Mouse (Mus musculus) thymus, adult 2 months (tissue): Measurements from ENCODE around the gene Ap3d1. TPM values are rescaled to one million over a fixed set of nuclear protein-coding genes. Genes with fewer than 3 reads are reported as not detected.

ENCODE experiments used
- DNase-seq: peaks from one replicate; pipeline ENCODE4 v3.0.0; 2021
- H3K27ac ChIP-seq: fragments of 200-500 bp; 2 replicates; pipeline ENCODE4 v1.5.1; 2012; ENCODE audit warnings: low read length, control low read depth; ENCODE audit not compliant: control insufficient read depth, insufficient read depth
- H3K27me3 ChIP-seq: fragments of 200-500 bp; 2 replicates; pipeline ENCODE4 v1.6.1; 2012; ENCODE audit warnings: mild to moderate bottlenecking, low read length, moderate library complexity, mixed read lengths; ENCODE audit not compliant: control insufficient read depth, insufficient read depth
- H3K36me3 ChIP-seq: fragments of 200-500 bp; 2 replicates; pipeline ENCODE4 v1.6.1; 2012; ENCODE audit warnings: mild to moderate bottlenecking, low read length, moderate library complexity; ENCODE audit not compliant: control insufficient read depth, insufficient read depth
- H3K4me1 ChIP-seq: fragments of 200-500 bp; replicated peaks from 2 replicates; pipeline ENCODE4 v1.6.1; 2012; ENCODE audit warnings: low read length; ENCODE audit not compliant: control insufficient read depth, insufficient read depth
- H3K4me3 ChIP-seq: fragments of 200-500 bp; 2 replicates; pipeline ENCODE4 v1.5.1; 2012; ENCODE audit warnings: mild to moderate bottlenecking, low read length, control low read depth, moderate library complexity; ENCODE audit not compliant: control insufficient read depth, insufficient read depth
- CTCF ChIP-seq: fragments of 200-500 bp; IDR thresholded peaks from 2 replicates; pipeline ENCODE4 v1.5.1; 2012; ENCODE audit warnings: mild to moderate bottlenecking, control low read depth, low read length, moderate library complexity, borderline replicate concordance; ENCODE audit not compliant: control insufficient read depth, poor library complexity, insufficient read depth; ENCODE audit errors: extremely low read depth
- POLR2A ChIP-seq: fragments of 200-500 bp; IDR thresholded peaks from 2 replicates; pipeline ENCODE4 v1.6.1; 2012; ENCODE audit warnings: mild to moderate bottlenecking, low read length, control low read depth, moderate library complexity; ENCODE audit not compliant: control insufficient read depth, poor library complexity, insufficient read depth; ENCODE audit errors: extremely low read depth
- WGBS: fragments of 180-500 bp; shearing (Covaris S2); methylation state at CpG from one replicate; pipeline ENCODE4 v1.1.7; 2018; 5-methylcytosine and 5-hydroxymethylcytosine counted together
- polyA plus RNA-seq: library from polyadenylated mRNA; depleted of rRNA; stranded (reverse); fragments of >200 nt; gene quantifications from 2 replicates; pipeline ENCODE4 v1.2.3, GENCODE M21; 2012

Ap3d1 gene
- polyA plus RNA-seq, 1 experiment, result 195 TPM

DNA sequence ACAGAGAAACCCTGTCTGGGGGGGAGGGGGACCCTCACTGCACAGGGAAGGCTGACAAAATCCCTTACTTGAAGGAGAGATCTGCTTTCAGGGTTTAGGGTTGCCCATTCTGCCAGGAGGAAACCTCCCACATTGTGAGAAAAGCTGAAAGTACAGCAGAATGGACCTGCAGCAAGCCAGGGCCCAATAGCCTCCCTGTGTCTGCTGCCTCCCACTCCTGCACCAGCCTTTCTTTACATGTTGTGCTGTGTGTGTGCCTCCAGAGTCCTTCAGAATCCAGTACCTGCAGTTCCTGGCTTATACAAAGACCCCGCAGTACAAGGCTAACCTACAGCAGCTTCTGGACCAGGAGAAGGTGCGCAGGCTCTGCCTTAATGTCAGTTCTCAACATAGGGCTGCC is 42.2 kb upstream of the Ap3d1 start:
- 96% methylated on average over 2 of the region's 2 CpGs for WGBS
- peaks cover 73% of the 10 kb centered on the region for H3K36me3 ChIP-seq

DNA sequence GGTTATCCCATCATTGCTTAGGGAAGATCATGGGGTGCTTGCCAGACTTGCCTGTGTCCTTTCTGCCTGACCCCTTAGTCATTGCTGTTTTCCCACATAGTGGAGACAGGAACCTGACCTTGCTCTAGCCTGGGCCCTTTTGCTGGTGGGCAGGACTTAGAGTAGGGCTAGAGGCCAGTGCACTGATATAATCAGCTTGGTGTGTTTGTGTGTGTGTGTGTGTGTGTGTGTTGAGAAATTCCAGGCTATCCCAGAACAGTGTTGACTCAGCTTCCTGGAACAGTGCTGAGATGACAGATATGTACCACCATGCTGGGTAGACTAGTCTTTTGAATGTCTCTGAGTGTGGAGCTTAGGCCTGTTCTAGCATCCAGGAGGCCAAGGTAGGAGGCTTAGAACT is 37.5 kb upstream of the Ap3d1 start:
- Histone ChIP-seq H3K27ac (no peak overlapping the region), H3K27me3 (no peaks in the 10 kb centered on the region), H3K4me3 (no peak overlapping the region), H3K36me3 (peaks cover 53% of the 10 kb centered on the region), H3K4me1 (no peaks in the 10 kb centered on the region)
- no peak for TF ChIP-seq POLR2A
- TF ChIP-seq CTCF, result no peak
- DNase-seq, result no peak

More for the DNA sequence above, 42.2 kb upstream of the Ap3d1 start:
- H3K27me3 ChIP-seq, result no peaks in the 10 kb centered on the region
- H3K4me3 ChIP-seq, result no peak overlapping the region
- no peak overlapping the region for H3K27ac ChIP-seq
- no peak for DNase-seq
- no peaks in the 10 kb centered on the region for H3K4me1 ChIP-seq
- no peak for TF ChIP-seq POLR2A
- no peak for TF ChIP-seq CTCF

DNA sequence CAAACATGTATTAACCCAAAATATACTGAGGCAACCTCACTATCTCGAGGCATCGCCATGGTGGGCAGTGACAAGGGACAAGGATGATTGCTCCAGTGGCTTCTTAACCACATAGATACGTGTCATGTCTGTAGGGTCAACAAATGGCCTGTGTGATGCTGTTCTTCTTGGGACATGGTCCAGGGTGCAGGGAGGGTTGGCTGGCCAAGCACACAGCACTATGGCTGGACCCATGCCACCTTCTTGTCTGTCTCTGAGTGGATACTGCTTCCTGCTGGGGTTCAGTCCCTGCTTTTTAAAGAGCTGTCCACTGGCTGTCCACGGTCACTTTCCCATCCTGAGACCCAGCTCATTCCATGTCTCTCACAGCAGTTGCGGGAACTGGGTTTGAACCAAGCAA is 35.1 kb upstream of the Ap3d1 start:
- TF ChIP-seq CTCF, result no peak
- Histone ChIP-seq H3K4me1 (no peaks in the 10 kb centered on the region), H3K27me3 (no peaks in the 10 kb centered on the region), H3K4me3 (no peak overlapping the region), H3K27ac (no peak overlapping the region), H3K36me3 (peaks cover 50% of the 10 kb centered on the region)
- DNase-seq, result no peak
- WGBS, result 98% methylated on average over 5 of the region's 5 CpGs

DNA sequence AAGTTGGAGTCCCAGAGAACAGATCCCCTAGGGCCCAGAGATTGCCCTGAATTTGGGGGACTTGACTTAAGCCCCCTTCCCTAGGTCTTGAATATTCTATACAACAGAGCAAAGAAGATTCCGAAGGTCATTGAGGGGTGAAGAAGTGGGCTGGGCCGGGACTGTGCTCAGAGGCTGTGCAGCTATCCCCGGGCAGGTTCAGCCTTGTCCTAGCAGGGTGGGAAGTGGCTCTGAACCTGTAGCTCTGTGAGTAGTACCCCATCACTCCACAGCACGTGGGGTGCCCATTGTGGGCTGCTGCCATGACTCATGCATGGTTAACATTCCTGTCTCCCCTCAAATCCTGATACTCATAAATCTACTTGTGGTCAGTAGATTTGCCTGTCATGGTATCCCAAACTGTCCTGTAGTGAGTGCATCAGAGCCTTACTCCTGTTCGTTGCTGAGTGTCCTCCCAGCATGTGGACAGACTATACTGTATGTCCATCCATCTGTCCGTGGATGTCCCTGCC is 34.4 kb upstream of the Ap3d1 start:
- 95% methylated on average over 6 of the region's 6 CpGs for WGBS
- no peak for TF ChIP-seq CTCF
- no peak for TF ChIP-seq POLR2A
- H3K36me3 ChIP-seq, result peaks cover 55% of the 10 kb centered on the region
- no peaks in the 10 kb centered on the region for H3K27me3 ChIP-seq
- H3K4me3 ChIP-seq, result no peak overlapping the region
- no peak for DNase-seq
- H3K4me1 ChIP-seq, result no peaks in the 10 kb centered on the region
- H3K27ac ChIP-seq, result no peak overlapping the region

DNA sequence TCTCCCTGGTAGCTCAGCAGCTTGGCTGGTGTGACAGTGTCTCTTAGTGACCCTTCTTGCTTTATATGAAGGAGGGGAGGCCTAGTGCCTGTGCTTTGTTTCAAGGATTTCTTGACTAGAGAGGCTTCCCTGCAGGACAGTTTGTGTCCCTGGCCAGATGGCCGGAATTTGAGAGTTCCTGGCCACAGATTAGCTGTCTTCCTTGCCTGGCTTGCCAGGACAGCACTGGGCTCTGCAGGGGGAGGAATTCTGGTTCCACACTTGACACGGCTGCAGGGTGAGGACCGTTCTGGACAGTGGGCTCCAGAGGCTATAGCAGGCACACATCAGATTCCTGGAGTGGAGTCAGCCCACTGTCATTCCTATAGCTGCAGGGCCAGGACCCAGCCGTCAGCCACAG is 33.7 kb upstream of the Ap3d1 start:
- DNase-seq, result no peak
- H3K4me1 ChIP-seq, result no peaks in the 10 kb centered on the region
- no peak overlapping the region for H3K4me3 ChIP-seq
- H3K27ac ChIP-seq, result no peak overlapping the region
- peaks cover 62% of the 10 kb centered on the region for H3K36me3 ChIP-seq
- no peak for TF ChIP-seq CTCF
- TF ChIP-seq POLR2A, result no peak
- WGBS, result 96% methylated on average over 4 of the region's 4 CpGs
- no peaks in the 10 kb centered on the region for H3K27me3 ChIP-seq

DNA sequence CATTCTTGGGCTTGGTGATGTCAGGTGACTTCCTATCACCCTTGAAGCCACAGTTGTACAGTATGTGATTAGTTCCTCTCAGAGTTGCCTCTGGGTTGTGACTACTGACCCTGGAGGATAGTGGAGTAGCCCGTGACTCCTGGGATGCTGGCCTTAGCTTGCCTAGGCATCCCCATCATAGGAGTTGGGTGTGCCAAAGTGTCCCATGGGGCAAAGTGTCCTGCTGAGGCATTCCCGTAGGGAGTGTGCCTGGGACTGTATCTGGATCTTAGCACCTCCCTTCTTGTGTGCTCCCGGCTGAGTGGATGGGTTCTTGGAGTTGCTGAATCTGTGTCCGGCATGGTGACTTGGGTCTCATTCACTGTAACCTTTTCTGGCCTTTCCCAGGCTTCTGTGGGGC is 32.9 kb upstream of the Ap3d1 start:
- no peak overlapping the region for H3K4me3 ChIP-seq
- H3K36me3 ChIP-seq, result peaks cover 62% of the 10 kb centered on the region
- no peaks in the 10 kb centered on the region for H3K27me3 ChIP-seq
- H3K4me1 ChIP-seq, result no peaks in the 10 kb centered on the region
- DNase-seq, result no peak
- no peak for TF ChIP-seq POLR2A
- TF ChIP-seq CTCF, result no peak
- H3K27ac ChIP-seq, result no peak overlapping the region
- WGBS, result 91% methylated on average over 4 of the region's 4 CpGs

DNA sequence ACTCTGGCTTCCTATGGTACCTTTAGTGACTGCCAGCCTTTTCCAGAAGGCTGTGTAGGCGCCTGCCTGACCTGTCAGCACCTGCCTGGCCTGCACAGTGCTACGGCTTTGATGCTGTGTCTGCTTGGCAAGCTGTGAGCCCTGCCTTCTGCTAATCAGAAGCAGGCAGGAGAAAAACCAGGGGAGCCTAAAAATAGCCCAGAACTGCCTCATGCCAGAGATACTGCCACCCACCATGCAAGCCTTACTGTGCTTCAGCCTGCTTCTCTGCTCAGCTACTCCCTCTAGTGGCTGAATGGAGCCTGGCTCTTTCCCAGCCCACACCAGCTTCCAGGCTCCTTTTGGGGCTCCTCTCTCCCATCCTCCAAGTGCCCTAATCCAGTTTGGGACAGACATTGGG is 32.5 kb upstream of the Ap3d1 start:
- H3K27me3 ChIP-seq, result no peaks in the 10 kb centered on the region
- peak; percentile 65 for DNase-seq
- H3K36me3 ChIP-seq, result peaks cover 67% of the 10 kb centered on the region
- no peak overlapping the region for H3K4me3 ChIP-seq
- no peak overlapping the region for H3K27ac ChIP-seq
- WGBS, result 58% methylated on average over 2 of the region's 2 CpGs
- no peaks in the 10 kb centered on the region for H3K4me1 ChIP-seq
- peak; percentile 84; the same call in 1 of the 2 replicates for TF ChIP-seq CTCF
- no peak for TF ChIP-seq POLR2A
